Mouse (Mus musculus) left cerebral cortex, postnatal 14 days (tissue): ENCODE measurements around the gene Tmem97. TPM values are rescaled to one million over a fixed set of nuclear protein-coding genes. Genes with fewer than 3 reads are reported as not detected.
"Not testable (repeated sequence)": the region's sequence is repeated elsewhere in the genome, so short reads cannot be mapped to it uniquely, and the experiment has no call there.

Source experiments
- DNase-seq, 2 experiments: peaks; one replicate each; pipeline ENCODE4 v3.0.0; 2021 to 2022; ENCODE audit warnings: low spot score in 2 of 2, mixed read lengths in 1 of 2
- intact Hi-C: fragments of 180-260 bp; cut with DNase I; formaldehyde crosslinking; loops from one replicate; pipeline ENCODE4 v1.15.1; 2025
- long read RNA-seq, 2 experiments: library from polyadenylated mRNA; stranded (forward); transcript quantifications; one replicate each; pipeline ENCODE4 v2.0.0; 2021
- total RNA-seq, 2 experiments: library from RNA; stranded (reverse); gene quantifications; 2 replicates each; pipeline ENCODE4 v1.2.3; 2021

Tmem97 gene
- 10 to 100 TPM; 22.2 to 24.0 TPM for total RNA-seq
- long read RNA-seq, experiment 1, transcript Tmem97-201 (3 exons, 1,375 nt) = major isoform, 40 of 41 reads
- long read RNA-seq, experiment 1, partial matches to known transcripts = 0 of 41 reads
- long read RNA-seq, experiment 1, other reads (novel, unspliced or antisense) = 1 of 41 reads
- long read RNA-seq, experiment 2, transcript Tmem97-201 (3 exons, 1,375 nt) = major isoform, 32 of 32 reads
- long read RNA-seq, experiment 2, partial matches to known transcripts = 0 of 32 reads
- long read RNA-seq, experiment 2, other reads (novel, unspliced or antisense) = 0 of 32 reads

DNA sequence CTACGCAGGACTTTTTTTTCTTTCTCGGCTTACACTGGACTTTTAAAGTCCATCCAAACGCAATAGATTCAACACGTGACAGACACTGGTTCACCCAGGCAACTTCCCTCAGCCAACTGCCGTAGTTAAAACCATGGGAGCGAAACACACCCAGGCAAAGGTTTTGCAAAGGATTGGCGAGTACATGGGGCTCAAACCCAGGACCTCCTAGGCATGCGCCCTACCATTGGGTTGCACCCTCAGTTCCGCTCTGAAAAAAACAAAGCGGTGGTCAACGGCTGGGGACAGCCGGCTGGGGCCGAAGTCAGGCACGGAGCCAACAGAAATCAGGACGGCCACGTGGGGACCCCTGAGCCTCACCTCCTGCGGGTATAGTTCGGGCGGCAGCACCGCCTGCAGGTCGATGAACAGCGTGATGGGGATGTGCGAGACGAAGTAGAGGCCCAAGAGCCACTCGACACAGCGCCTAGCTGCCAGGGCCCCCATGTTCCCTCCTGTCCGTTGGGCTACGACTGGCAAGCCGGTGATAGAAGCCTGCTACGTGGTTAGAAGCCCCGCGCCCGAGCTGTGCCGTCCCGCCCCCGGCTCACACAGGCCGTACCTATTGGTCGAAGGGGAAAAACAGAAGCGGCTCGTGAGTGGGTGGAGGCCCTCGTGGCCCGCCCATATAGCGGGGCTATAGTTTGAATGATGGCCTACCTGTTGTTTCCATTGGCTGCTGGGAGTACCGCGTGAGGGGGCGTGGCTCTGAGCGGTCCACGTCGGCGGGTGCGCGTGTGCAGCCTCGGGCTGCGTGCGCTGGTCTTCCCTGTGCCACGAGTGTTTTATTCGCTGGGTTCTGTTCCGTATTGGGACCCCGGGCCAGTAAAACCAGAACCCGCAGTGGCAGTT is at the start of gene Tmem97:
Tmem97 (minus strand) TSS at position 610 of the 891 bp plus-strand sequence.
- intact Hi-C loops = no loop called here

DNA sequence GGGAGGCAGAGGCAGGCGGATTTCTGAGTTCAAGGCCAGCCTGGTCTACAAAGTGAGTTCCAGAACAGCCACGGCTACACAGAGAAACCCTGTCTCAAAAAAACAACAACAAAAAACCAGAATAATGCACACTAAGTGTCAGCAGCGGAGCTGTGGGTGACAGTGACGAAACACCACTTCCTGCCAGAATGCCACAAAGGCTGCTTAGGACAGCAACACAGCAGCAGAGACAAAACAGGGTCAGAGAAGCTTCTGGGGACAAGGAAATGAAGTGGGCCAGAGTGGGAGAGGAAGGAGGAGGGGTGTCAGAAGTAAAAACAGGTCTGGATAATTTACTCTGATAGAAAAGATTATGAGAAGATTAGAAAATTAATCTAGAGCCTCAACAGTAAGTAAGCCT is 49.5 kb upstream of the Tmem97 start:
- no peak for DNase-seq
- intact Hi-C loops = no loop called here

More for the DNA sequence above, at the start of gene Tmem97:
- DNase-seq = peak; percentile 97 to 99

DNA sequence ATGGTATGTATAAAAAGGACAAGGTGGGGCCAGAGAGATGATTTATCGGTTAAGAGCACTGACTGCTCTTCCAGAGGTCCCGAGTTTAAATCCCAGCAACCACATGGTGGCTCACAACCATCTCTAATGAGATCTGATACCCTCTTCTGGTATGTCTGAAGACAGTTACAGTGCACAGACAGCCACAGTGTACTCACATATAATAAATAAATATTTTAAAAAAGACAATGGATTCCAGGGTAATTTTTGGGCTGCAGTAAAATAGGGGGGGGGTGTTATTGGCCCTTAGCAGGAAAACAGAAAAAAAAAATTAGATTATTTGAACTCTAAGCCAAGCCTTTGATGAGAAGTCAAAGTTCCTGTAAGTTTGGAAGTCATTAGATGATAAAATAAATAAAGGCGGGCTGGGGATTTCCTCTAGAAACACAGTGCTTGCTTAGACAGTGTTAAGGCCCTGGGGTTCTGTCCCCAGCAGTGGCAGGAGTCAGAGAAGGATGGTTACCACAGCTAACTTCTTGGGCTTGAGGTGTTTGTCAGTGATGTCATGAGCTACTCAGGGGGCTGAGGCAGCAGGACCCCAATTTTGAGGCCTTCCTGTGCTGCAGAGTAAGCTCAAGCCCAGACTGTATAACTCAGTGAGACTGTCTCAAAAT is 48.3 kb upstream of the Tmem97 start:
- no peak for DNase-seq
- intact Hi-C loops = no loop called here

DNA sequence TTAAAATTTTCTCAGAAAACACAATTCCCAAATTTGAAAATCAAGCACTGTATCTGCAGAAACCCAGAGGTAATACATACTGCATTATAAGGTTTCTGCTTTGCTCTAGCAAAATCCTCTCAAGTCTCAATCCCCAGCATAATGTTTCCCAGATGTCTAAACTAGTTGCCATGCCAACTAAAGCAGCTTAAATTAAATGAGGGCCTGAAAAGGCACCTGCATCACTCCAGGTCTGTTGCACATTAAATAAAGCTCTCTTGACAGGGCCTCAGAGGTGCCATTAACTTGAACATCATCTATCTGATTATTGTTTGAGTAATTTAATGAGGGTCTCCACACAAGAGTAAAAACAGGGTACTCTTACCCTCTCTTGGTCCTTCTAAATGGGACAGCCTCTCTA is 46.2 kb upstream of the Tmem97 start:
- intact Hi-C loops = no loop called here
- DNase-seq = peak; percentile 19 to 32

DNA sequence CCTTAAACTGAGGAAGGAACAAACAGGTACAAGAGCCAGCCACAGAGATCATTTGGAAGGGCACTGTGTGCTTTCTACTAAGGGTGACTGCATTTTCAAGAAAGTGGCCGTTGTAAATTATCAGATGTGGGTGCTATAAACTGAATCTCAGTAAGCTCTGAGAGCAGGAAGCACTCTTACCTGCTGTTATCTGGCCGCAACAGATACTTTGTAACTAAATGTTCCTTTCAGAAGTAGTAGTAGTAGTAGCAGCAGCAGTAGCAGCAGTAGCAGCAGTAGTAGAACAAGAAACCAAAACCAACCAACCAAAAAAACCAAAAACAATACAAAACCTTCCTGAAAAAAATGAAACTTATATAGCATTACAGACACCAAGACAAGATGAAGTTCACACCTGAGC is 45.2 kb upstream of the Tmem97 start:
- DNase-seq = no peak
- intact Hi-C loops = no loop called here

DNA sequence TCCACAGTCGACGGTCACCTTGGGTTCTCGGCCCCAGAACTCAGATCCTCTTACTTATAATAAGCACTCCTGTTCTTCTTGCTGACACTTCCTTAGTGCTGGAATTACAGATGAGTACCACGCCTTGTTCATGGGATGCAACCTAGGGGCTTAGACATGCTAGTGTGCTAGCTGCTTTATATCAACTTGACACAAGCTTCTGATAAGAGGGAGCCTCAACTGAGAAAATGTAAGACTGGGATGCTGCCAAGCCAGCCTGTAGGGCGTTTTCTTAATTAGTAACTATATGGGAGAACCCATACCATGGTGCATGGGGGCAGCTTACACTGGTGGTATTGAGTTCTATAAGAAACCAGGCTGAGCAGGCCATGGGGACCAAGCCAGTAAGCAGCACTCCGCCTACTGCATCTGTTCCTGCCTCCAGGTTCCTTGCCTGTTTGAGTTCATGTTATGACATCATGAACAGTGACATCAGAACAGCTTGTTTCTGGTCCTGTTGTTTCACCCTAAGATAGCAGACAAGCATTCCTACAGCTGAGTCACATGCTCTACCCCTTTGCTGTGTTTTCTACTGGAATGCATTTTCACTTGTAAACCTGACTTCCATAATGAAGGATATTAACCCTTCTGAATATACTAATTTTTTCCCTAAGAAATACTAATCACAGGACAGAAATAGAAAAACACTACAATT is 43.8 kb upstream of the Tmem97 start:
- intact Hi-C loops = no loop called here

DNA sequence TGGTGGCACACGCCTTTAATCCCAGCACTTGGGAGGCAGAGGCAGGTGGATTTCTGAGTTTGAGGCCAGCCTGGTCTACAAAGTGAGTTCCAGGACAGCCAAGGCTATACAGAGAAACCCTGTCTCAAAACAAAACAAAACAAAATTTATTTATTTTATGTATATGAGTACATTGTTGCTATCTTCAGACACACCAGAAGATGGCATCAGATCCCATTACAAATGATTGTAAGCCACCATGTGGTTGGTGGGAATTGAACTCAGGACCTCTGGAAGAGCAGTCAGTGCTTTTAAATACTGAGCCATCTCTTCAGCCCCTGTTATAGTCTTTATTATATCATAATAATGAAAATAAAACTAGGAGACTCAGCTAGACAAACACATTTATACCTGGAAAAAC is 37.1 kb upstream of the Tmem97 start:
- intact Hi-C loops, DNase-seq: not testable (repeated sequence)

More for the DNA sequence above, 43.8 kb upstream of the Tmem97 start:
- DNase-seq = no peak

DNA sequence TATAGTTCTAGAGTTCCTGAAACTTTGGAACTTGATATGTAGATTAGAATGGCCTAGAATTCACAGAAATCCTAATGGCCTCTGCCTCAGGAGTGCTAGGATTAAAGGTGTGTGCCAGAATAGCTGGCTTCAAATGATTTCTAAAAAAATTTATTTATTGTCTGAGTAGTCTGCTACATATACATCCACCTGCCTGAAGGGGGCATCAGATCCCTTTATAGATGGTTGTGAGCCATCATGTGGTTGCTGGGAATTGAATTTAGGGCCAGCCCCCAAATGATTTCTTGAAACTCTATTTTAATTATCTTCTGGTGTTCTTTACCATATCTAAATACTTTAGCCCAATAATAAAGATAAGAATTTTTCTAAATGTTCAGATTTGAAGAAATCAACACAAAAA is 35.5 kb upstream of the Tmem97 start:
- no peak for DNase-seq

DNA sequence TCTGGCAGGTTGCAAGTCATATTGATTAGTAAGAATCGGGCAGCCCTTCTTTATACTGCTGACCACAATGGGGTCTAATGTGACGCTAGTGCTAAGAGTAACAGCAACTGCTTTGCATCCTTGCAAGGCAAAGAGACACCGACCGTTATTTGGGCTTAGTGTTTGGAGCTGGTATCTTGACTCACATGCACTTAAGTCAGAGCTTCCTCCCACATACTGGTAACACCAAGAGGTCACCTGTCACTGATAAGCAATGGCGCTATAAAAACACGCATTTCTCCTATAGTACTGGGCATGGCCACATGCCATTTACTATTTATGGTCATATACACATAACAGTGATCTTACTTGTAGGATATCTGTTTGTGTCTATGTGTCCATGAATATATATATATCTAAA is 32.3 kb upstream of the Tmem97 start:
- DNase-seq = no peak
- intact Hi-C loops = no loop called here

More for the DNA sequence above, 35.5 kb upstream of the Tmem97 start:
- intact Hi-C loops = no loop called here

DNA sequence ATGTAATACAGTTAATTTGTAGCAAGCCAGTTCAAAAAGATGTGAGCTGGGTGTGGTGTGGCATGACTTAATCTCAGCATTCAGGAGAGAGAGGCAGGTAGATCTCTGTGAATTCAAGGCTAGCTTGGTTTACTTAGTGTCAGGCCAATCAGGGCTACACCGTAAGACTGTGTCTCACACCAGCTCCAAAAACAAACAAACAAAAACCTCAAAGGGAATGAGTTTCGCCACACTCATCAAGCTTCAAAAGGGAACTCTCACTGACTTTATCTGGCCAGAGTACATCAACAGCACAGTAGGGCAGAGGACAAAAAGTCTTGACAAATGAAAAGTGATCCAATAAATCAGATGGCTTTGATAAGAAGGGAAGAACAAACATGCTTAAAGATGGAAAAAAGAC is 24.4 kb upstream of the Tmem97 start:
- no peak for DNase-seq
- intact Hi-C loops = no loop called here

DNA sequence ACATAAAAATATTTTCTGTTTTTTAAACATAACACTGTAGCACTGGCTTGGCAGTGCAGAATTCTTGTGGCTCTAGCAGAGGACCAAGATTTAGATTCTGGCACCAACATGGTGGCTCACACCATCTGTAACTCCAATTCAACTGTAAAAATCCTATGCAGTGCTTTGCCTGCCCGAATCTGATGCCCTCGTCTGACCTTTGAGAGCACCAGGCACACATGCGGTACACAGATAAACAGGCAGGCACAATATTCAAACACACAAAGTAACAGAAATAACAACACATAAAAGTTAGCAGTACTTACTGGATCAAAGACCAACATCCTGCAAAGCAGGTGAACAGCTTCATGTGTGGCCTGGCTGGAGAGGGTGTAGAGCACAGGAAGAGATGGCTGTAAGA is 24.0 kb upstream of the Tmem97 start:
- no peak for DNase-seq

DNA sequence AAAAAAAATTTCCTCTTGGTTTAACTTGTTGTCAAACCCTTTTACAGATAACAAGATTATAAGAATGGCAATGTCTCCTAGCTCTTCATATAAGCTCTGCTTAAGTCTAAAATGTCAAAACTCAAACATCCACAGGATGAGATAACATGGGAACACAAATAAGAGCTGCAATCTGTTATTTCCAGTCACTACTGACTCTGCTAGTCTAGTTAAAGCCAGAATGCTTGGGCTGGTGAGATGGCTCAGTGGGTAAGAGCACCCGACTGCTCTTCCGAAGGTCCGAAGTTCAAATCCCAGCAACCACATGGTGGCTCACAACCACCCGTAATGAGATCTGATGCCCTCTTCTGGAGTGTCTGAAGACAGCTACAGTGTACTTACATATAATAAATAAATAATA is 23.5 kb upstream of the Tmem97 start:
- intact Hi-C loops, DNase-seq: not testable (repeated sequence)

More for the DNA sequence above, 24.0 kb upstream of the Tmem97 start:
- intact Hi-C loops = no loop called here

DNA sequence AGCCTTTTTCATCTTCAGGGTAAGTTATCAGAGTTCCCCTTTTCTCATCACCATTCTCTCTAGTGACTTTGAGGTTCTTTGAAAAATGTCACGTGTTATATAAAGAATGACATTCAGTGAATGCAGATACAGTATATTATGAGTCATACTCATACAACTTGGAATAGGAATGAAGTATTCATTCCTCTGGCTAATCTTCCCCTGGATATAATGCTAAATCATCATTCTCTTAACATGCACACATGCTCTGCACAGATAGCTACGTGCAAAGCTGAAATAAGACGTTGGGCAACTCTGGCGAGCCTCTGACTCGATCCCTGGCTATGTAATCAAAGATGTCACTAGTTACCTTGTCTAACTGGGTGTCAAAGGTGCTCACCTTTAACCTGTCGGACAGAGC is 21.3 kb upstream of the Tmem97 start:
- no peak for DNase-seq
- intact Hi-C loops = no loop called here

DNA sequence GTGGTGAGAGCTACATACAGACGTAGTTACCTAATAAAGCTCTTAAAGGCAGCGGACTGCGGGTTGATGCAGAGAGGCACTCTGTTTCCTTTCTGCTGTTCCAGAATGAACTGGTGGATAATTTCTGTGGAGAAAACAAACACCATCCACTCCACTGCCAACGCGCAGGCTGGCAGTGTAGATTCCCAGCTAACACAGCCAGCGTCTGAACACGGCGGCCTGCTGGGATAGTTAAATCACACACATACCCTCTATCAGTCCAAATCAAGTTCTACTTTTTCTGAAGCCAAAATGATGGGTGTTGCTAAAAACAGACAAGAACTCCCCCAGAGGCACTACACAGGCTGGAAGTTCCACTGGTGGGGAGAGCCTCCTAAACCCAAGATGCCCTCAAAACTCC is 20.9 kb upstream of the Tmem97 start:
- DNase-seq = peak; percentile 41 to 49

DNA sequence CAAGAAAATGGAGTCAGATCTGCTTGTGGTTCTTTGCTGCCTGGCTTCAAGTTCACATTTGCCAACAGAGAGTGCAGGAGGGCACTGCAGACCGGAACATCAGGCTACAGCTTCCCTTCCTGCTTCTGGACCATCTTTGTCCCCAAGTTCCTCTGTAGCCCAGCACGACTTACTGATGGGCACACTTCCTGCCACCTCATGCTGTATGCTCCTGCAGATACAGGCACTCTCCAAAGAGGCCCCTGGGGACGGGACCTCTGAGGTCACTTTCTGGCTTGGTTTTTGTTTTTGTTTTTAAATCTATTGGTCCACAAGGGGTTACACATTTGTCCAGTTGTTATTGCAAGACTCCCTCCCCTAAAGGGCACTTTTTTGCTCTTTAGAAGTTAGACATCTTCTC is 19.2 kb upstream of the Tmem97 start:
- DNase-seq = no peak
- intact Hi-C loops = loop anchor here (10.0 kb wide), 1 partner anchor 125 kb away; the partner anchor contains the start of gene Nlk

More for the DNA sequence above, 20.9 kb upstream of the Tmem97 start:
- intact Hi-C loops = no loop called here

DNA sequence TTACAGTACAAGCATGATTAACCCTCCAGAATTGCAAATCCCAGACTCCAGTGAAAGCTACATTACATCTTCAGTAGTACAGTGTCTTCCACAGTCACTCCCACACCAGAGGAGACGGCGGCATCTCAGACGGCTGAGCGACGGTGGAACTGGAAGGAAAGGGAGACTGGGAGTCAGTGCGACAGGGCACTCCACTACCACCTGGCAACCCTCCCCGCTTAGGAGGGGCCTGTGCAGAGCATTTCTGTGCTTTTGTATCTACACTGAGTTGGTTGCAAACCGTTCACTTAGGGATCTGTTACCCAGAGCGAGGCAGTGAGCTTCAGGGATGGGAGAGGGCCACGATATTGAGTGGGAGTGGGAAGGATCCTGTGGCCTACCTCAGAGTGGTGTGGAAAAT is 18.2 kb upstream of the Tmem97 start:
- intact Hi-C loops = loop anchor here (10.0 kb wide), 1 partner anchor 126 kb away; the partner anchor contains the start of gene Nlk
- DNase-seq = no peak

DNA sequence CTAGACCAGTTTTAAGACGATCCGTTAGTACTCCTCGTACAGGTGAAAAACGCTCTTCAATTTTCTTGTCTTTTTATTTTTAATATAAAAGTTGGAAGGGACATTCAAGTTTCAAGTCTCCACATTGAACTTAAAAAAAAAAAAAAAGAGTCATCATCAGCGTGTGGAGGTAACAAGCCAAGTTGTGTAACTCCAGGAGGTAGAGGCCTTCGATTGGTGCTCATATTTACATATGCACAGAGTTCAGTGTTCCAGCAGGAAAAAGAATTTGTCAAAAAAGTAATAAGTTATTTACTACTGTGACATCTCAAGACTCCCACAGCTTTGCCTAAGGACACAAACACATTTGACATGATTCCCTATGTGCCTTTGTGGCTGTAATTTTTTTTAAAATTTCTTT is 17.0 kb upstream of the Tmem97 start:
- DNase-seq = no peak
- intact Hi-C loops = loop anchor here (10.0 kb wide), 1 partner anchor 127 kb away; the partner anchor contains the start of gene Nlk

DNA sequence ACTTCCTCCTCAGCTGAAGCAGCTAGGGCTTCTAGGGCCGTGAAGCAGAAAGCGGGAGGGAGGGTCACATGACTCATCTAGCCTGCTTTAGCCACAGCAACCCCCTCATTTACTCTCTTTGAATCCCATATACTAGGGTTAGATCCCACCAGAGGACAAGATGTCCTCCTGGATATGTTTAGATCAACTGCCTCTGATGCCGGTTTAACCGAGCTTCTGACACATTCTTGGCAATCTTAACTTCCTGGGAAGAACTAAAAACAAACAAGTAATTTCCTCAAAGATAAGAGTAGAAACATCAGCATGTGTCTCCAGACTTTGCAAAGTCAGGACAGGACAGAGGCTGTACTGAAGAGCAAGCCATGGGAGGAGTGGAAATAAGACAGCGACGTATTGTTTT is 16.2 kb upstream of the Tmem97 start:
- no peak for DNase-seq
- intact Hi-C loops = loop anchor here (10.0 kb wide), 1 partner anchor 128 kb away; the partner anchor contains the start of gene Nlk

DNA sequence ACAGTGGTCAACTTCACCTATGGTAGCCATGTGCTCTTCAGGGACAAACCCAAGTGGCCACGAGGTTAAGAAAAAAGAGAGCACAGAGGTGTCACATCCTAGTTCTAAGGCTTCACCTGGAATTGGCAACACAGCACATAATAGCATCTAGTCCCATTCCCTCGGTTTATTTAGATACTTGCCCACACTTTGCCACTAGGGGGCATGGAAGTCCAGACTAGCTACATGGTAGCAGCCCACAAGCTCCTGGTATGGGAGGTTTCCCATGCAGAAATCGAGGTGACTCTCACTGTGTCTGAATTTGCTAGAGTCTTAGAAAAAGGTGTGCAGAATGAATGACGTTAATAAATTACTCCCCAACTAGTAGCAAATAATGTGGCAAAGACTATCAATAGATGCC is 9.9 kb upstream of the Tmem97 start:
- intact Hi-C loops = loop anchor here (10.0 kb wide), 1 partner anchor 134 kb away; the partner anchor contains the start of gene Nlk
- DNase-seq = peak; percentile 84 to 86
